Mouse (Mus musculus) brain, embryonic 14.5 days (tissue): ENCODE results near the gene Galnt10.

Experiments
- CTCF ChIP-seq: fragments of 200-500 bp; IDR thresholded peaks from 2 replicates; pipeline ENCODE4 v1.5.1; 2012; ENCODE audit warnings: inconsistent platforms, mild to moderate bottlenecking, moderate library complexity, borderline replicate concordance; ENCODE audit not compliant: insufficient read depth, insufficient read length; ENCODE audit errors: extremely low read depth
- POLR2A ChIP-seq: fragments of 200-500 bp; IDR thresholded peaks from 2 replicates; pipeline ENCODE4 v1.6.1; 2012; ENCODE audit warnings: mild to moderate bottlenecking, inconsistent platforms, borderline replicate concordance; ENCODE audit not compliant: poor library complexity, insufficient read depth, insufficient read length, severe bottlenecking; ENCODE audit errors: extremely low read depth

- no peak for TF ChIP-seq POLR2A
- TF ChIP-seq CTCF = no peak
Observed at GRCm38 (mm10) chr11:57650867-57651266, 5.6 kb downstream of the Galnt10 start.
